Mouse (Mus musculus) left cerebral cortex, adult 2 months (tissue): ENCODE data around the gene Zmym2. TPM values are rescaled to one million over a fixed set of nuclear protein-coding genes. Genes with fewer than 3 reads are reported as not detected.
"Not testable (repeated sequence)": the region's sequence is repeated elsewhere in the genome, so short reads cannot be mapped to it uniquely, and the experiment has no call there.

Source experiments
- DNase-seq, 2 experiments: peaks; one replicate each; pipeline ENCODE4 v3.0.0; 2021 to 2022; ENCODE audit warnings: low spot score in 2 of 2, mixed read lengths in 1 of 2; ENCODE audit errors: extremely low spot score in 1 of 2
- H3K27ac ChIP-seq: fragments of 200-600 bp; 2 replicates; pipeline ENCODE4 v1.8.1; 2022
- H3K4me3 ChIP-seq: fragments of 200-600 bp; 2 replicates; pipeline ENCODE4 v1.8.1; 2022
- CTCF ChIP-seq: fragments of 200-600 bp; IDR thresholded peaks from 2 replicates; pipeline ENCODE4 v1.8.1; 2022; ENCODE audit warnings: antibody characterized with exemption, mild to moderate bottlenecking, moderate library complexity
- intact Hi-C: fragments of 180-260 bp; cut with DNase I; formaldehyde crosslinking; loops from one replicate; pipeline ENCODE4 v1.15.1; 2025
- long read RNA-seq, 2 experiments: library from polyadenylated mRNA; stranded (forward); transcript quantifications; one replicate each; pipeline ENCODE4 v2.0.0; 2021; ENCODE audit warnings: borderline mapping rate in 2 of 2
- total RNA-seq, 2 experiments: library from RNA; stranded (reverse); gene quantifications; 2 replicates each; pipeline ENCODE4 v1.2.3; 2021

Gene Zmym2
- total RNA-seq: 10 to 100 TPM; 91.5 to 93.8 TPM
- long read RNA-seq, experiment 1, full-length matches to known transcripts: 3 of 45 reads
- long read RNA-seq, experiment 1, partial matches to known transcripts: 2 of 45 reads
- long read RNA-seq, experiment 1, other reads (novel, unspliced or antisense): 40 of 45 reads
- long read RNA-seq, experiment 2, full-length matches to known transcripts: 3 of 30 reads
- long read RNA-seq, experiment 2, partial matches to known transcripts: 6 of 30 reads
- long read RNA-seq, experiment 2, other reads (novel, unspliced or antisense): 21 of 30 reads

GRCm38 (mm10) chr14:56886594-56887513 is at the start of gene Zmym2:
TSS of gene Zmym2 (plus strand) at chr14:56886653.
- TF ChIP-seq CTCF: peak; percentile 66
- DNase-seq: peak; percentile 69 to 70
- peak within 1 kb of the TSS; percentile 77 for H3K4me3 ChIP-seq
- H3K27ac ChIP-seq: peak within 1 kb of the TSS; percentile 96
- intact Hi-C loops: loop anchor here (2.0 to 5.0 kb wide), 2 partner anchors 76 to 220 kb away; partner anchors contain the start of genes Mphosph8 and Zmym5

- no peak for TF ChIP-seq CTCF
- intact Hi-C loops: no loop called here
- DNase-seq: no peak
- Histone ChIP-seq H3K27ac (no peak overlapping the region), H3K4me3 (no peak overlapping the region)
These were observed 42.4 kb upstream of the Zmym2 start for GRCm38 (mm10) chr14:56844033-56844432.

- DNase-seq: no peak
- Histone ChIP-seq H3K27ac (no peak overlapping the region), H3K4me3 (no peak overlapping the region)
- no peak for TF ChIP-seq CTCF
- intact Hi-C loops: no loop called here
These were observed 41.9 kb upstream of the Zmym2 start for GRCm38 (mm10) chr14:56844507-56844906.

- H3K27ac ChIP-seq: no peak overlapping the region
- DNase-seq: no peak
- no peak for TF ChIP-seq CTCF
- H3K4me3 ChIP-seq: no peak overlapping the region
- intact Hi-C loops: no loop called here
These were observed 38.1 kb upstream of the Zmym2 start for GRCm38 (mm10) chr14:56848322-56848721.

GRCm38 (mm10) chr14:56849681-56850080 is 36.8 kb upstream of the Zmym2 start:
- H3K27ac ChIP-seq: no peak overlapping the region
- TF ChIP-seq CTCF: no peak
- H3K4me3 ChIP-seq: no peak overlapping the region
- intact Hi-C loops: no loop called here
- no peak for DNase-seq

- Histone ChIP-seq H3K27ac (no peak overlapping the region), H3K4me3 (no peak overlapping the region)
- DNase-seq: no peak
- no peak for TF ChIP-seq CTCF
- intact Hi-C loops: no loop called here
These were observed 22.4 kb upstream of the Zmym2 start for GRCm38 (mm10) chr14:56864041-56864440.

- DNase-seq: no peak
- intact Hi-C loops: no loop called here
- no peak overlapping the region for H3K4me3 ChIP-seq
- TF ChIP-seq CTCF: no peak
- no peak overlapping the region for H3K27ac ChIP-seq
These were observed 21.8 kb upstream of the Zmym2 start for GRCm38 (mm10) chr14:56864641-56865040.

- H3K27ac ChIP-seq, intact Hi-C loops, DNase-seq, H3K4me3 ChIP-seq: not testable (repeated sequence)
These were observed 21.3 kb upstream of the Zmym2 start for GRCm38 (mm10) chr14:56865112-56865511.

GRCm38 (mm10) chr14:56873525-56873924 is 12.9 kb upstream of the Zmym2 start:
- no peak for TF ChIP-seq CTCF
- DNase-seq: no peak
- no peak overlapping the region for H3K27ac ChIP-seq
- H3K4me3 ChIP-seq: no peak overlapping the region
- intact Hi-C loops: no loop called here

- intact Hi-C loops: no loop called here
- DNase-seq: no peak
- H3K27ac ChIP-seq: no peak overlapping the region
- TF ChIP-seq CTCF: no peak
- H3K4me3 ChIP-seq: no peak overlapping the region
These were observed 10.8 kb upstream of the Zmym2 start for GRCm38 (mm10) chr14:56875586-56876159.

- Histone ChIP-seq H3K4me3 (no peak overlapping the region), H3K27ac (no peak overlapping the region)
- intact Hi-C loops: no loop called here
- no peak for DNase-seq
- no peak for TF ChIP-seq CTCF
These were observed 5.2 kb upstream of the Zmym2 start for GRCm38 (mm10) chr14:56881271-56881670.

GRCm38 (mm10) chr14:56883431-56883830 is 3.0 kb upstream of the Zmym2 start:
- TF ChIP-seq CTCF: no peak
- intact Hi-C loops: no loop called here
- Histone ChIP-seq H3K4me3 (no peak overlapping the region), H3K27ac (no peak overlapping the region)
- no peak for DNase-seq
